Mouse (Mus musculus): Measurements from ENCODE around the gene Tex48. TPM values are rescaled to one million over a fixed set of nuclear protein-coding genes. Genes with fewer than 3 reads are reported as not detected.

The Tex48 gene
- total RNA-seq, 1 experiment, result not detected

- peak overlapping the region; percentile 85 for H3K9ac ChIP-seq (ENCODE audit: insufficient read depth, low read depth, low read length, poor library complexity, severe bottlenecking)
- no peak overlapping the region for H3K27ac ChIP-seq (ENCODE audit: insufficient read depth, low read depth, low read length, poor library complexity, severe bottlenecking)
- TF ChIP-seq MAFK (IDR thresholded peaks at IDR 0.05; ENCODE audit: insufficient read depth, low read depth, low read length), result no peak
- no peak for TF ChIP-seq CHD2 (IDR thresholded peaks at IDR 0.05; ENCODE audit: low read depth, low read length)
- TF ChIP-seq HCFC1 (IDR thresholded peaks at IDR 0.05; ENCODE audit: borderline replicate concordance, insufficient read depth, low read length), result no peak
- no peak for TF ChIP-seq ZNF384 (IDR thresholded peaks at IDR 0.05; ENCODE audit: low read depth, low read length)
- TF ChIP-seq ZC3H11A (IDR thresholded peaks at IDR 0.05; ENCODE audit: borderline replicate concordance, low read depth, low read length), result no peak
- peak overlapping the region; percentile 65 to 77 for H3K4me3 ChIP-seq (ENCODE audit: insufficient read depth in 1 of 2, low read depth in 1 of 2, low read length in 2 of 2, poor library complexity in 1 of 2, severe bottlenecking in 1 of 2)
- peaks cover 2% of the 10 kb centered on the region; the same call in 1 of the 2 replicates for H3K36me3 ChIP-seq (ENCODE audit: control insufficient read depth, insufficient read depth, low read length, poor library complexity, severe bottlenecking)
- DNase-seq (ENCODE audit: low read depth, low spot score), result no peak
- no peaks in the 10 kb centered on the region for H3K9me3 ChIP-seq (ENCODE audit: control insufficient read depth, insufficient read depth, low read depth, low read length)
- H3K4me1 ChIP-seq (ENCODE audit: control insufficient read depth in 2 of 2, insufficient read depth in 2 of 2, low read length in 2 of 2, poor library complexity in 1 of 2), result peaks cover 2 to 18% of the 10 kb centered on the region in 2 experiments; a peak in 3 of 4 replicates
- in situ Hi-C loops (cut with MboI; ENCODE audit: low sequenced_read_pairs in 2 of 2, unreplicated experiment in 2 of 2), result no loop called here
These were observed 63.0 kb downstream of the Tex48 start for GRCm38 (mm10) chr4:63559127-63559697.

GRCm38 (mm10) chr4:63558407-63559081, 63.7 kb downstream of the Tex48 start, which contains the start of gene Tmem268:
TSS of gene Tmem268 (plus strand) at chr4:63558781.
- Histone ChIP-seq H3K4me1 (ENCODE audit: control insufficient read depth in 2 of 2, insufficient read depth in 2 of 2, low read length in 2 of 2, poor library complexity in 1 of 2) (peaks cover 2 to 18% of the 10 kb centered on the region in 2 experiments; a peak in 3 of 4 replicates), H3K9me3 (ENCODE audit: control insufficient read depth, insufficient read depth, low read depth, low read length) (no peaks in the 10 kb centered on the region), H3K4me3 (ENCODE audit: insufficient read depth in 1 of 2, low read depth in 1 of 2, low read length in 2 of 2, poor library complexity in 1 of 2, severe bottlenecking in 1 of 2) (peak within 1 kb of the TSS; percentile 65 to 77), H3K9ac (ENCODE audit: insufficient read depth, low read depth, low read length, poor library complexity, severe bottlenecking) (peak within 1 kb of the TSS; percentile 85), H3K27ac (ENCODE audit: insufficient read depth, low read depth, low read length, poor library complexity, severe bottlenecking) (no peak within 1 kb of the TSS), H3K36me3 (ENCODE audit: control insufficient read depth, insufficient read depth, low read length, poor library complexity, severe bottlenecking) (peaks cover 2% of the 10 kb centered on the region; the same call in 1 of the 2 replicates)
- peak; percentile 51 for DNase-seq (ENCODE audit: low read depth, low spot score)
- in situ Hi-C loops (cut with MboI; ENCODE audit: low sequenced_read_pairs in 2 of 2, unreplicated experiment in 2 of 2), result no loop called here
- TF ChIP-seq HCFC1 (IDR thresholded peaks at IDR 0.05; ENCODE audit: borderline replicate concordance, insufficient read depth, low read length) (peak; percentile 56; the same call in 1 of the 2 replicates), MAFK (IDR thresholded peaks at IDR 0.05; ENCODE audit: insufficient read depth, low read depth, low read length) (no peak), ZC3H11A (IDR thresholded peaks at IDR 0.05; ENCODE audit: borderline replicate concordance, low read depth, low read length) (no peak), CHD2 (IDR thresholded peaks at IDR 0.05; ENCODE audit: low read depth, low read length) (no peak), ZNF384 (IDR thresholded peaks at IDR 0.05; ENCODE audit: low read depth, low read length) (no peak)

GRCm38 (mm10) chr4:63557124-63558059, 64.8 kb downstream of the Tex48 start:
- peaks cover 2 to 18% of the 10 kb centered on the region in 2 experiments; a peak in 3 of 4 replicates for H3K4me1 ChIP-seq (ENCODE audit: control insufficient read depth in 2 of 2, insufficient read depth in 2 of 2, low read length in 2 of 2, poor library complexity in 1 of 2)
- TF ChIP-seq HCFC1 (IDR thresholded peaks at IDR 0.05; ENCODE audit: borderline replicate concordance, insufficient read depth, low read length), result no peak
- no peak for TF ChIP-seq MAFK (IDR thresholded peaks at IDR 0.05; ENCODE audit: insufficient read depth, low read depth, low read length)
- no peak for TF ChIP-seq ZNF384 (IDR thresholded peaks at IDR 0.05; ENCODE audit: low read depth, low read length)
- TF ChIP-seq CHD2 (IDR thresholded peaks at IDR 0.05; ENCODE audit: low read depth, low read length), result no peak
- TF ChIP-seq ZC3H11A (IDR thresholded peaks at IDR 0.05; ENCODE audit: borderline replicate concordance, low read depth, low read length), result no peak
- H3K9me3 ChIP-seq (ENCODE audit: control insufficient read depth, insufficient read depth, low read depth, low read length), result no peaks in the 10 kb centered on the region
- no peak overlapping the region for H3K27ac ChIP-seq (ENCODE audit: insufficient read depth, low read depth, low read length, poor library complexity, severe bottlenecking)
- no peak overlapping the region for H3K9ac ChIP-seq (ENCODE audit: insufficient read depth, low read depth, low read length, poor library complexity, severe bottlenecking)
- in situ Hi-C loops (cut with MboI; ENCODE audit: low sequenced_read_pairs in 2 of 2, unreplicated experiment in 2 of 2), result no loop called here
- H3K4me3 ChIP-seq (ENCODE audit: insufficient read depth in 1 of 2, low read depth in 1 of 2, low read length in 2 of 2, poor library complexity in 1 of 2, severe bottlenecking in 1 of 2), result peak overlapping the region; percentile 1 to 65; a peak in 2 of 4 replicates
- H3K36me3 ChIP-seq (ENCODE audit: control insufficient read depth, insufficient read depth, low read length, poor library complexity, severe bottlenecking), result 0 out of 2 replicates have a peak, but pooled peaks cover under 1% of the 10 kb centered on the region
- DNase-seq (ENCODE audit: low read depth, low spot score), result no peak

Other genes starting within 250 kb of the Tex48 start
- gene Akna, start 219.1 kb downstream of the Tex48 start, total RNA-seq (2012; rRNA removed), result 2.7 TPM in 2 replicates
- 5.0 and 10.8 TPM in 2 replicates for gene Whrn, start 126.4 kb downstream of the Tex48 start, total RNA-seq (2012; rRNA removed)
- 67.2 and 105 TPM in 2 replicates for gene Atp6v1g1, start 77.7 kb downstream of the Tex48 start, total RNA-seq (2012; rRNA removed)
- 4.1 and 7.1 TPM in 2 replicates for gene Tmem268, start 63.6 kb downstream of the Tex48 start, total RNA-seq (2012; rRNA removed)
- gene Gm11213, start 17.2 kb downstream of the Tex48 start, total RNA-seq (2012; rRNA removed), result not detected in 2 replicates
- not detected in 2 replicates for gene Gm11214, start 41.0 kb upstream of the Tex48 start, total RNA-seq (2012; rRNA removed)
- gene Tnfsf15, start 122.7 kb upstream of the Tex48 start, total RNA-seq (2012; rRNA removed), result 0.11 and 0.49 TPM in 2 replicates
- gene Tnfsf8, start 238.9 kb upstream of the Tex48 start, total RNA-seq (2012; rRNA removed), result 0.04 TPM in 1 of 2 replicates, not detected in the other